Mouse (Mus musculus): ENCODE data around the gene Mtcl1. TPM values are rescaled to one million over a fixed set of nuclear protein-coding genes. Genes with fewer than 3 reads are reported as not detected.
A peak's percentile ranks its signal among the peaks of the same experiment; 100 is the strongest.

Mtcl1 gene
- polyA plus RNA-seq, 1 experiment from 2014 or later, result 11.7 TPM

- DNase-seq (ENCODE audit: low spot score) (peak; percentile 56), ATAC-seq (replicated peaks; ENCODE audit: low FRiP score, low TSS enrichment, low read depth) (no peak)
- 21% methylated on average over 4 of the region's 4 CpGs for WGBS
- H3K36me3 ChIP-seq (ENCODE audit: control insufficient read depth, insufficient read depth, low read length), result no peaks in the 10 kb centered on the region
- peak overlapping the region; percentile 30; the same call in 1 of the 2 replicates for H3K27ac ChIP-seq (ENCODE audit: low read depth)
- no peak overlapping the region for H3K4me2 ChIP-seq (ENCODE audit: low read length)
- no peak overlapping the region for H3K4me3 ChIP-seq (ENCODE audit: low read depth, low read length)
- no peaks in the 10 kb centered on the region for H3K9me3 ChIP-seq (ENCODE audit: control insufficient read depth, low read length)
- no peak overlapping the region for H3K9ac ChIP-seq (ENCODE audit: low read length)
- 0 out of 2 replicates have a peak, but pooled peaks cover 3% of the 10 kb centered on the region for H3K27me3 ChIP-seq (replicated peaks; ENCODE audit: control insufficient read depth, insufficient read depth, low read length)
- H3K4me1 ChIP-seq (replicated peaks; ENCODE audit: control insufficient read depth, insufficient read depth, low read length), result peaks cover 23% of the 10 kb centered on the region
Observed at GRCm38 (mm10) chr17:66417748-66418147, 31.8 kb downstream of the Mtcl1 start.

- DNase-seq (ENCODE audit: low spot score), result no peak
- H3K4me1 ChIP-seq (replicated peaks; ENCODE audit: control insufficient read depth, insufficient read depth, low read length), result peaks cover 28% of the 10 kb centered on the region
- H3K36me3 ChIP-seq (ENCODE audit: control insufficient read depth, insufficient read depth, low read length), result no peaks in the 10 kb centered on the region
- H3K27ac ChIP-seq (ENCODE audit: low read depth), result peak overlapping the region; percentile 30; the same call in 1 of the 2 replicates
- WGBS, result 22% methylated on average over 5 of the region's 5 CpGs
- 0 out of 2 replicates have a peak, but pooled peaks cover 3% of the 10 kb centered on the region for H3K27me3 ChIP-seq (replicated peaks; ENCODE audit: control insufficient read depth, insufficient read depth, low read length)
- H3K4me3 ChIP-seq (ENCODE audit: low read depth, low read length), result peak overlapping the region; percentile 6; the same call in 1 of the 2 replicates
- no peaks in the 10 kb centered on the region for H3K9me3 ChIP-seq (ENCODE audit: control insufficient read depth, low read length)
- no peak for ATAC-seq (replicated peaks; ENCODE audit: low FRiP score, low TSS enrichment, low read depth)
- peak overlapping the region; percentile 43 for H3K4me2 ChIP-seq (ENCODE audit: low read length)
- H3K9ac ChIP-seq (ENCODE audit: low read length), result no peak overlapping the region
Observed at GRCm38 (mm10) chr17:66417329-66417728, 32.2 kb downstream of the Mtcl1 start.

DNA sequence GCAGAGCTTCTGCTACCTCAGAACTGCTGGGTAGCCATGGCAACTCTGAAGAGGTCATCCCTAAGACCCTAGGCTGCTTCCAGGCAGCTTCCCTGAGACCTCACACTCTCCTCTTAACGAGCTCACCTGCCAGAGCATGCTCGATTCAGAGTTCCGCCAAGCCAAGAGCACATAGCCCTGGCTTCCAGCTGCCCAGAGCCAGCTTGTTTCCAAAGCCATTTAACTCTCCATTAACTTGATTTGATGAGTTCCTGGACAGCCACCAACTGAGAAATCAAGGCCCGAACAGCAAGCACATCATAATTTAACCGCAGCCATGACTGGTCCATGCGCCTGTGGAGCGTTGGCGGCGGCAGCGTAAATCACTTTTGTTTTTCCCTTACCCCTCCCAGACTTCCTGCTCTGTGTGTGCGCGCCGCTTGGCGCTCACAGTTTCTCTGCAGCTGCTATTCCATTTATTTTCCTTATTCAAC is 32.7 kb downstream of the Mtcl1 start:
- no peaks in the 10 kb centered on the region for H3K36me3 ChIP-seq (ENCODE audit: control insufficient read depth, insufficient read depth, low read length)
- WGBS, result 14% methylated on average over 14 of the region's 14 CpGs
- H3K9me3 ChIP-seq (ENCODE audit: control insufficient read depth, low read length), result no peaks in the 10 kb centered on the region
- peak overlapping the region; percentile 6 for H3K4me3 ChIP-seq (ENCODE audit: low read depth, low read length)
- H3K9ac ChIP-seq (ENCODE audit: low read length), result no peak overlapping the region
- no peak for ATAC-seq (replicated peaks; ENCODE audit: low FRiP score, low TSS enrichment, low read depth)
- no peak overlapping the region; the same call in 1 of the 2 replicates for H3K27ac ChIP-seq (ENCODE audit: low read depth)
- 0 out of 2 replicates have a peak, but pooled peaks cover 3% of the 10 kb centered on the region for H3K27me3 ChIP-seq (replicated peaks; ENCODE audit: control insufficient read depth, insufficient read depth, low read length)
- peak; percentile 64 for DNase-seq (ENCODE audit: low spot score)
- peak overlapping the region; percentile 43 for H3K4me2 ChIP-seq (ENCODE audit: low read length)
- peaks cover 31% of the 10 kb centered on the region for H3K4me1 ChIP-seq (replicated peaks; ENCODE audit: control insufficient read depth, insufficient read depth, low read length)

- ATAC-seq (replicated peaks; ENCODE audit: low FRiP score, low TSS enrichment, low read depth), result no peak
Observed at GRCm38 (mm10) chr17:66416436-66416835, 33.1 kb downstream of the Mtcl1 start.

GRCm38 (mm10) chr17:66414331-66414730 is 35.2 kb downstream of the Mtcl1 start:
- WGBS, result 89% methylated on average over 1 of the region's 1 CpGs
- Histone ChIP-seq H3K36me3 (ENCODE audit: control insufficient read depth, insufficient read depth, low read length) (no peaks in the 10 kb centered on the region), H3K9ac (ENCODE audit: low read length) (no peak overlapping the region), H3K4me2 (ENCODE audit: low read length) (no peak overlapping the region), H3K27me3 (replicated peaks; ENCODE audit: control insufficient read depth, insufficient read depth, low read length) (0 out of 2 replicates have a peak, but pooled peaks cover 3% of the 10 kb centered on the region), H3K9me3 (ENCODE audit: control insufficient read depth, low read length) (no peaks in the 10 kb centered on the region), H3K27ac (ENCODE audit: low read depth) (no peak overlapping the region), H3K4me1 (replicated peaks; ENCODE audit: control insufficient read depth, insufficient read depth, low read length) (peaks cover 31% of the 10 kb centered on the region), H3K4me3 (ENCODE audit: low read depth, low read length) (no peak overlapping the region)
- ATAC-seq (replicated peaks; ENCODE audit: low FRiP score, low TSS enrichment, low read depth), result no peak
- no peak for DNase-seq (ENCODE audit: low spot score)

More at GRCm38 (mm10) chr17:66416436-66416835, 33.1 kb downstream of the Mtcl1 start:
- Histone ChIP-seq H3K9me3 (ENCODE audit: control insufficient read depth, low read length) (no peaks in the 10 kb centered on the region), H3K4me3 (ENCODE audit: low read depth, low read length) (0 out of 2 replicates have a peak overlapping the region, but pooled peaks have one; percentile 6), H3K36me3 (ENCODE audit: control insufficient read depth, insufficient read depth, low read length) (no peaks in the 10 kb centered on the region), H3K4me2 (ENCODE audit: low read length) (peak overlapping the region; percentile 43), H3K27ac (ENCODE audit: low read depth) (no peak overlapping the region), H3K4me1 (replicated peaks; ENCODE audit: control insufficient read depth, insufficient read depth, low read length) (peaks cover 31% of the 10 kb centered on the region), H3K27me3 (replicated peaks; ENCODE audit: control insufficient read depth, insufficient read depth, low read length) (0 out of 2 replicates have a peak, but pooled peaks cover 3% of the 10 kb centered on the region), H3K9ac (ENCODE audit: low read length) (no peak overlapping the region)
- WGBS, result 32% methylated on average over 7 of the region's 7 CpGs
- no peak for DNase-seq (ENCODE audit: low spot score)

GRCm38 (mm10) chr17:66412155-66412970 is 37.2 kb downstream of the Mtcl1 start:
- Histone ChIP-seq H3K27me3 (replicated peaks; ENCODE audit: control insufficient read depth, insufficient read depth, low read length) (0 out of 2 replicates have a peak, but pooled peaks cover 3% of the 10 kb centered on the region), H3K4me2 (ENCODE audit: low read length) (no peak overlapping the region), H3K27ac (ENCODE audit: low read depth) (no peak overlapping the region), H3K4me3 (ENCODE audit: low read depth, low read length) (no peak overlapping the region), H3K9ac (ENCODE audit: low read length) (no peak overlapping the region), H3K4me1 (replicated peaks; ENCODE audit: control insufficient read depth, insufficient read depth, low read length) (peaks cover 33% of the 10 kb centered on the region), H3K9me3 (ENCODE audit: control insufficient read depth, low read length) (no peaks in the 10 kb centered on the region), H3K36me3 (ENCODE audit: control insufficient read depth, insufficient read depth, low read length) (no peaks in the 10 kb centered on the region)
- ATAC-seq (replicated peaks; ENCODE audit: low FRiP score, low TSS enrichment, low read depth) (no peak), DNase-seq (ENCODE audit: low spot score) (no peak)
- WGBS, result 63% methylated on average over 12 of the region's 12 CpGs

DNA sequence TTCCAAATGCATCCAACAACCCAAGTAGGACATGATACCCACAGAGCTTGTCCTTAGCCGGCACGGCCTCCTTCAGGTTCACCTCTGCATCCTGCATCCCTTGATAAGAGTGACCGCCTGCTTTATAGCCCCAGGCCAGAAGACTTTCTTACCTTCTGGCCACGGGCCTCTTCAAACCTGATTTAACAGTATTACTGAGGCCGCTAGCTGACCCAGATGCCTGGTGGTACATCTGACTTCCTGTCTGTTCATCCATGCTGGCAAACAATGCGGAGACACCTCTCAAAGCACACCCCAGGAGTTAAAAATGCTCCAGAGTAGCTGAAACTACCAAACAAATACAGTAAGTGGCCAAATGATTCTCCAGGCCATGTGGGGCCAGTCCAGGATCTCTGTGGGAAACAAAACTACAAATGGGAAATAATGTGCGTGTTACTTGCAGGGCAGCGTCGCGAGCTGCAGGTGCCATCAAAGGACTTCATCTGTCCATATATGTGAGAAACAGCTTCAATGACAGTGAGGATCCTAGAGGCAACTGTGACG is 38.6 kb downstream of the Mtcl1 start:
- Histone ChIP-seq H3K4me1 (replicated peaks; ENCODE audit: control insufficient read depth, insufficient read depth, low read length) (peaks cover 32% of the 10 kb centered on the region), H3K27me3 (replicated peaks; ENCODE audit: control insufficient read depth, insufficient read depth, low read length) (0 out of 2 replicates have a peak, but pooled peaks cover under 1% of the 10 kb centered on the region), H3K27ac (ENCODE audit: low read depth) (no peak overlapping the region), H3K36me3 (ENCODE audit: control insufficient read depth, insufficient read depth, low read length) (no peaks in the 10 kb centered on the region), H3K9ac (ENCODE audit: low read length) (no peak overlapping the region), H3K4me3 (ENCODE audit: low read depth, low read length) (no peak overlapping the region), H3K4me2 (ENCODE audit: low read length) (no peak overlapping the region), H3K9me3 (ENCODE audit: control insufficient read depth, low read length) (no peaks in the 10 kb centered on the region)
- no peak for DNase-seq (ENCODE audit: low spot score)
- 91% methylated on average over 11 of the region's 11 CpGs for WGBS
- ATAC-seq (replicated peaks; ENCODE audit: low FRiP score, low TSS enrichment, low read depth), result no peak

- Histone ChIP-seq H3K27ac (ENCODE audit: low read depth) (peak overlapping the region; percentile 20; the same call in 1 of the 2 replicates), H3K9ac (ENCODE audit: low read length) (no peak overlapping the region), H3K4me1 (replicated peaks; ENCODE audit: control insufficient read depth, insufficient read depth, low read length) (peaks cover 42% of the 10 kb centered on the region), H3K36me3 (ENCODE audit: control insufficient read depth, insufficient read depth, low read length) (no peaks in the 10 kb centered on the region), H3K4me3 (ENCODE audit: low read depth, low read length) (no peak overlapping the region), H3K27me3 (replicated peaks; ENCODE audit: control insufficient read depth, insufficient read depth, low read length) (0 out of 2 replicates have a peak, but pooled peaks cover 2% of the 10 kb centered on the region), H3K4me2 (ENCODE audit: low read length) (no peak overlapping the region), H3K9me3 (ENCODE audit: control insufficient read depth, low read length) (no peaks in the 10 kb centered on the region)
- DNase-seq (ENCODE audit: low spot score) (peak; percentile 67), ATAC-seq (replicated peaks; ENCODE audit: low FRiP score, low TSS enrichment, low read depth) (peak; percentile 48)
- 31% methylated on average over 9 of the region's 9 CpGs for WGBS
Observed at GRCm38 (mm10) chr17:66409070-66409605, 40.4 kb downstream of the Mtcl1 start.

Data from intestine, embryonic 14.5 days (tissue).